8 mouse cellular contexts compared by ENCODE assay signal in the genomic region with DNA sequence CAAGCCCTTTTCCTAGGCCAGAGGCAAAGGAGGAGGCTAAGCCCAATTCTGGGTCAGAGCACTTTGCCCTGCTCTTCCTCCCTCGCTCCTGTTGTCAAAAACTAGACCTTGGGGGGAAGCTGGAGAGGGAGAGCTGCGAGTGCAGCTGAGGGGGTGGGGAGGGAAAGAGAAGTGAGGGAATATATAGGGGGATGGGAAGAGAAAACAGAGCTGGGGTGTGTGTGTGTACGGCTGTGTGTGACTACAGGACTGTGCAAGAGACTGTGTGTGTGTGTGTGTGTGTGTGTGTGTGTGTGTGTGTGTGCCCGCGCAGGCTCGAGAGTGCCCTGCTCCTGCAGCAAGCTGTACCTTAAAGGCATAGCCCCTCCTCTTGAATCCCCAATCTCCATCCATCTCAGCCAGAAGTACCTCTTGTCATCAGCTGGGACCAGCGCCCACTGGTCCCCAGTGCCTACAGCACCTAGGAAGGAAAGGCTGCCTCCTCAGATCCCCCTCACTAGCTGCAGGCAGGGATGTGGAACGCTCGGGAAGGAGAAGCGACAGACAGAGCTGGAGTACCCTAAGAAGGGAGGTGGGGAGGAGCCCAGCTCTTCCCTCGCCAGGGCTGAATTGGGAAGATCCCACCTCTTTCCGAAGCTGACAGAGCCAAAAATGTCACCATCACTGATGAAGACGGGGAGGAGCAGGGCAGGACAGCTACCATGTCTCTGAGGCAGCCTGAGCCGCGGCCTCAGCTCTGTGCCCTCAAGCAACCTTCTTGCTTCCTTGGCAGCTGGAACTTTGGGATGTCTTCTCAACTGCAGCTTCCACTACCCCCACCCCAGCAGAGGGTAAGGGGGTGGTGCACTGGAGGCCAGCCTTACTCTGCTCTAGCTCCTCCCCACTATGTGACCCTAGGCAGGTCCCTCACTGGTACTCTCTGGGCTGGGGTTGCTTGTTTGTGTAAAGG. TPM values are rescaled to one million over a fixed set of nuclear protein-coding genes. Genes with fewer than 3 reads are reported as not detected.
DNase-seq lines count a peak whose midpoint lies in the region; ATAC-seq lines count a peak whose summit lies in the region.

No protein-coding gene starts in this region.

- no peaks in the 10 kb centered on the region for H3K27me3 ChIP-seq in hindbrain, embryonic 16.5 days (replicated peaks; ENCODE audit: control insufficient read depth, insufficient read depth, low read length)

- peak; percentile 48 to 85 for DNase-seq in left cerebral cortex, postnatal 14 days (ENCODE audit: low spot score in 2 of 2)
- no peak for DNase-seq in left cerebral cortex, adult 11 months (ENCODE audit: low spot score)
- DNase-seq in embryo, embryonic 11 days = peak; percentile 63
- peak; percentile 58 for DNase-seq in neural tube, embryonic 10.5 days (ENCODE audit: extremely low spot score, low spot score)
- no peak for DNase-seq in urinary bladder, postnatal 14 days (ENCODE audit: low spot score)
- no peak for DNase-seq in thymus, postnatal 36 days

- H3K4me3 ChIP-seq in hindbrain, embryonic 16.5 days (ENCODE audit: low read length) = no peak overlapping the region

- H3K9ac ChIP-seq in hindbrain, embryonic 16.5 days (ENCODE audit: low read depth, low read length) = peak overlapping the region; percentile 51

- intact Hi-C loops in left cerebral cortex, postnatal 14 days (cut with DNase I) = loop anchor here (5.0 kb wide), 1 partner anchor 43 kb away; no protein-coding TSS in a partner anchor

- peak overlapping the region; percentile 23; the same call in 1 of the 2 replicates for H3K27ac ChIP-seq in hindbrain, embryonic 16.5 days (ENCODE audit: low read depth, low read length)

- WGBS in hindbrain, embryonic 16.5 days = 9% methylated on average over 14 of the region's 15 CpGs

- ATAC-seq in hindbrain, embryonic 16.5 days = peak; percentile 80
- ATAC-seq in megakaryocyte-erythroid progenitor cell, adult 5-6 weeks (replicated peaks; ENCODE audit: low FRiP score, low TSS enrichment, poor library complexity, severe bottlenecking) = no peak

- peak overlapping the region; percentile 32 for H3K4me2 ChIP-seq in hindbrain, embryonic 16.5 days (ENCODE audit: low read length)

- H3K9me3 ChIP-seq in hindbrain, embryonic 16.5 days (ENCODE audit: control insufficient read depth, low read length) = no peaks in the 10 kb centered on the region

- peaks cover 20% of the 10 kb centered on the region for H3K4me1 ChIP-seq in hindbrain, embryonic 16.5 days (ENCODE audit: control insufficient read depth, insufficient read depth, low read depth, low read length)

- H3K36me3 ChIP-seq in hindbrain, embryonic 16.5 days (ENCODE audit: control insufficient read depth, insufficient read depth, low read length) = no peaks in the 10 kb centered on the region

RNA-seq across cellular contexts. Expression of gene Acot11, which starts 49.8 kb away (rescaled TPM):
- total RNA-seq in left cerebral cortex, postnatal 14 days (2021) = 10 to 100 TPM; 30.5 to 34.1 TPM
- polyA plus RNA-seq in hindbrain, embryonic 16.5 days (2015; fragmentation: Nextera tagmentation; extraction: Ambion mirVana) = 2.7 and 3.2 TPM in 2 replicates
- total RNA-seq in megakaryocyte-erythroid progenitor cell, adult 5-6 weeks (2014; fragmentation: Nextera tagmentation) = 1.0 and 2.1 TPM in 2 replicates
- total RNA-seq in megakaryocyte-erythroid progenitor cell, adult 5-6 weeks (2017) = 0.99 and 1.0 TPM in 2 replicates

RNA-seq across cellular contexts. Expression of gene Ssbp3, which starts 55.9 kb away (rescaled TPM):
- 100 to 1,000 TPM; 109 to 115 TPM for total RNA-seq in left cerebral cortex, postnatal 14 days (2021)
- polyA plus RNA-seq in hindbrain, embryonic 16.5 days (2015; fragmentation: Nextera tagmentation; extraction: Ambion mirVana) = 82.9 and 115 TPM in 2 replicates
- total RNA-seq in megakaryocyte-erythroid progenitor cell, adult 5-6 weeks (2014; fragmentation: Nextera tagmentation) = 104 and 138 TPM in 2 replicates
- total RNA-seq in megakaryocyte-erythroid progenitor cell, adult 5-6 weeks (2017) = 50.5 and 63.4 TPM in 2 replicates

Comparison
In these comparisons a context has a peak if more than half of its experiments do, and no peak if none do; other contexts are left out.
1. DNase-seq: peak in left cerebral cortex, postnatal 14 days (2 of 2), embryo, embryonic 11 days (single experiment) and neural tube, embryonic 10.5 days (single experiment); none in left cerebral cortex, adult 11 months (single experiment), urinary bladder, postnatal 14 days (single experiment) and thymus, postnatal 36 days (0 of 2).
2. RNA of gene Acot11, which starts 49.8 kb away (total RNA-seq): 30.5 to 34.1 TPM in left cerebral cortex, postnatal 14 days; 0.99 to 2.1 TPM in megakaryocyte-erythroid progenitor cell, adult 5-6 weeks; every median in the first group is over 10 times any median in the second.